Mouse (Mus musculus) adrenal gland (tissue): Measurements from ENCODE around the gene Mbd4.

Experiments used
- intact Hi-C: fragments of 180-260 bp; cut with DNase I; formaldehyde crosslinking; loops from one replicate; pipeline ENCODE4 v1.15.1; 2025

Gene Mbd4

DNA sequence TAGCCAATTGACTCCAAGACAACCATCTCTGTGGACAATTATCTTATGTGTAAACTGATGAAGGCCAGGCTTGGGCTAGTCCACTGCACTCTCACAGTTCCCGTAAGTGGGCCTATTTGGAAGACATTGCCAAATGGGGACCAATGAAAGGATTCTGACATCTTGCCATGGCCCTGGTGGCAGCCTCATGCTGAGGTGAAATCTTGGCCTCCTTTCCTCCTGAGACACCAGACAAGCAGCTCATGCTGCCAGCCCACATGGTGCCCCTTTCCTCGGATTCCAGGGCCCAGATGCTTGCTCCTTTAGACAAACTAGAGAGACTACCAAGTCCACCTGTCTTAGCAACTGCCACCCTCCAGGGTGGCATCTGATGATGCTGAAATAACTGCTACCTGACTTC lies 35.0 kb downstream of the Mbd4 start:
- intact Hi-C loops, result no loop called here

DNA sequence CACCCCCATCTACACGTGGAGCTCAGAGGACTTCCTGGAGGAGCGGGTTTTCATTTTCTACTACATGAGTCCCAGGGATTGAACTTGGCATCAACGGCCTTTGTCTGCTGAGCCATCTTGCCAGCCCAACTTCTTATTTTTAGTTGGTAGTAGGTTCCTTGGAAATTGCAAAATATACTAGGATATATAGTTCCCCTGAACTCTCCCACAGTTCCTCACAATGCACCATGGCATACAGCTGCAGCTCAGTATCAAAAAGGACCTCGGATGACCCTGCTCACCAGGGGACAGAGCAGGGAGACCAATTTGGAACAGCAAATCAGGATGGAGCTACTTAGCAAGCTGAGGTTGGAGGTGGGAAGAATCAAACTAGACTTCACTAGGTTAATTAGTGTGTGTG lies 38.1 kb downstream of the Mbd4 start:
- intact Hi-C loops, result no loop called here

DNA sequence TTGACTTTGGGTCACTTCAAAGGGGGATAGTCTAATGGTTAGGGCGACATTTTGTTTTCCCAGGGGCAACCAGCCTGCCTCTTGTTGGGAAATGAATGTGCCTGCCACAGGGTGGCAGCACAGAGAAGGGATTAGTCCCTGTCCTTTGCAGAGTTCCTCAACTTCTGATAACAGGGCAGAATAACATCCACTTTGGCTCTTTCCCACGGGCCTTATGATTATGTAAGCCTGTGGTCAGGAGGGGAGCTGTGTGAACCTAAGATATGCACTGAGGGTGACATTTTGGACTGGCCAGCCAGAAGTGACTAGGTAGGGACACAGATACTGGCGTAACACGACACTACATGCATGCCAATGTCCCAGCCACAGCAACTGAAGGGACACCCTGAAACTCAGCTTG lies 39.1 kb downstream of the Mbd4 start:
- intact Hi-C loops, result no loop called here

DNA sequence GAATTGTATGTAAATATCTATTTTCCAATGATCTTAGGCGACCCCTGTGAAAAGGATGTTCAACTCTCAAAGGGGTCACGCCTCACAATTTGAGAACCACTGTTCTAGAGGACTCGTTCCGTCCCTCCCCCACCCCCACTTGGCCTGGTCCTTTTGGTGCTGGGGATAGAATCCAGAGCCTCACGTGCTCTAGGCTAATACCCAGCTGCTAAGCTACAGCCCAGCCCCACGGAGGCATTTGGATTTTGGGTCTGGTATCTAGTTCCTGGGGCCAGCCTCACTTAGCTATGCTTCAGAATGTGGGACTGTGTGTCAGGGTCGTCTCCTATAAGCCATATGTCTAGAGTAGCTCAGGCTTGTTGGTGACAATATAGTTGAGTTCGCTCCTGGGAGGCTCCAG lies 41.6 kb downstream of the Mbd4 start:
- intact Hi-C loops, result no loop called here

DNA sequence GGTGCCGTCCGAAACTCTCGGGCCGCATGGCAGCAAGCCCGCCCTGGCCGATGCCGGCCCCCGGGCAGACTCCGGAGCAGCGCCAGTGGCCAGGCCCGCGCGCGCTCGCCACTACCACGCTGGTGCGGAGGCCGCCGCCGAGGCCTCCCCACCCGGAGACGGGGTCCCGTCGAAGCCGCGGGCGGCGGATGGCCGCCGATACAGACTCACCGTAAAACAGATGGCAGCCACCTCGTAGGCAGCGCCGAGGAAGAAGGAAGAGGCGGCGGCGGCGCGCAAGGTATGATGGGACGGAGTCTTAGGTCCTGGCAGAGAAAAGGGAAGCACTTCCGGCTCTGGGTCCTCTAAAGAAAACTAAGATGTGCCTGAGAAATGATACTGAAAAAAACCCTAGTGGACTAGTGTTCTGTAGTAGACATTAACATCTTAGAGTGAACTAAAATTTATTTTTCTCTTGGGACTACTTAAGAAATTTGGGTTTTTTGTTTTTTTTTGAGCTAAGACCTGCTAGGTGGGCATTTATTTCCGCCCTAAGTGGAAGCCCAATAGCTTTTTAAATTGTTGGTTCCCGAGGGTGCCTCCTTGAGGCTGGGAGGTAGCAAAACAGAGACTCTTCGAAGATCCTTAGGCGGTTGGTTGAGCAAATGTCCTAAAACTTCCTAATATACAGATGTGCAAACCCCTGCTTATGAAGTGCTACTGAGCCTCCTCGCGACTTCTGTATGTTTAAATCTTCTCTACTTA lies 44.5 kb downstream of the Mbd4 start, which contains the start of gene Rpl32:
Rpl32 (minus strand) TSS at position 260 of the 744 bp plus-strand sequence.
- intact Hi-C loops, result loop anchor here (10.0 kb wide), 1 partner anchor 204 kb away; the partner anchor contains the start of gene Mkrn2

DNA sequence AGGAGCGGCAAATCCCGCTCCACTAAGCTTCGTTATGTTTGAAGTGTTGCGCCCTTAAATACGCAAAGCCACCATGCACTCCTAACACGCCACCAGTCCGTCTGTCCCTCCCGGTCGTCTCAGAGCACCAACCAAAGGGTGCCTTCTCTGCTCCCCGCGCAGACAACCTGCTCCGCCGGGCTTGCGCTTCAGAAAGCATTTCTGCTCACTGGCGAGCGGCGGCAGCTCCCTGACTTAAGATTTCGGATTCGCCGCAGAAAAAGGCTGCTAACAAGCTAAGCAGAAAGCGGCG lies 45.0 kb downstream of the Mbd4 start:
- intact Hi-C loops, result loop anchor here (10.0 kb wide), 1 partner anchor 203 kb away; the partner anchor contains the start of gene Mkrn2

DNA sequence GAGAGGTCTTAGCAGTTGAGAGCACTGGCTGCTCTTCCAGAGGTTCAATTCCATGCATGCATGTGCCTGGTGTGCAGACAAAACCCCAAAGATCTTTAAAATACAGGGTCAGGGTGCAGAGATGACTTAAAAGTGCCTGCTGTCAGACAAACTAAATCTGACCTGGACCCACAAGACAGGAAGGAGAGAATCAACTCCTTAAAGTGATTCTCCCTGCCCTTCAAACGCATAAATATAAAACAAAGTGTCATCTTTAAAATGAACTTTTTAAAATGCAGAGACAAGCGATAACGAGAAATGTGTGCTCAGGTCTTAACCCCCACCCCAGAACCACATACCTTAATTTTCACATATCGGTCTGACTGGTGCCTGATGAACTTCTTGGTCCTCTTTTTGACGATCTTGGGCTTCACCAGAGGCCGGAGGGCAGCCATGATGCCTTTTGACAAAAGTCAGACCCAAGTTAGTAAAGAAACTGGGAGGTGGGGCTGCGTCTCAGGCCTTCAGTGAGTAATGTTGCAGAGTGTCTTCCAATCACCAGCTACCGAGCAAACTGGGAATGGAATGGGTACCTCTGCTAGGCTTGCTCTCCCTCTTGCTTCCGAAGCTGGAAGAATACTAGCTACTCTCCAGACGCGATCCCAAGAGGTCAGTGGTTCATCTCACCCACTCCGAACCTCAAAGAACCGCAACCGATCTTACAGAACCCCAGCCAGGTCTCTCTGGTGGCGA lies 45.5 kb downstream of the Mbd4 start:
- intact Hi-C loops, result loop anchor here (10.0 kb wide), 1 partner anchor 203 kb away; the partner anchor contains the start of gene Mkrn2

DNA sequence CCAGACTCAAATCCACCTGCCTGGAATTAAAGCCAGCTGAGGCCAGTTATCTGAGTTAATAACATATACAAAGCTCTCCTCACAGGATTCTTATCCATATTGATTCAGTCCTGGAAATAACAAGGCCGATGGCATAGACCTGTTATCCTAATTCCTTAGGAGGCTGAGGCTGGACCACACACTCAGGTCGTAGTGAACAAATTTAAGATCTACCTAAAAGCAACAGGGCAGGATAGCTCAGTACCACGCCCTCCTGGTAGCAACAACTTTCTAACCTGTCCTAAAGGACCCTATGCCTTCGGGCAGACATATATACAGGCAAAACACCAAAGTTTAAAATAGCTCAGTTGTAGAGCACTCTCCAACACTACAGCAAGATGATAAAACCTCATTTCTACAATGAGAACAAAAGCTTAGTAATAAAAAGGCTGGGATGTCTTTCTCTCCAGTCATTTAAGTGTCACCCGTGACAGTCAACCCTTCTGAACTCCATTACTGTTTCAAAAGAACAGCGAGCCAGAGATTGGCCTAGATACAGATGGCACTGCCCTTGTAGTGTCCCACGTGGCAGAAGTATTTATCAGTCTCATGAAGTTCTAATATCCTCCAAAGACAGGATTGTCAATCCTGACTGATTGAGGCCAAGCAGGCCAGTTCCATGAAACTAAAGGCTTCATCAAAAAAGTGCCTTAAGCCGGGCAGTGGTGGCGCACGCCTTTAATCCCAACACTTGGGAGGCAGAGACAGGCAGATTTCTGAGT lies 48.6 kb downstream of the Mbd4 start:
- intact Hi-C loops, result loop anchor here (5.0 to 10.0 kb wide), 2 partner anchors 77 to 200 kb away; partner anchors contain the start of gene Mkrn2

DNA sequence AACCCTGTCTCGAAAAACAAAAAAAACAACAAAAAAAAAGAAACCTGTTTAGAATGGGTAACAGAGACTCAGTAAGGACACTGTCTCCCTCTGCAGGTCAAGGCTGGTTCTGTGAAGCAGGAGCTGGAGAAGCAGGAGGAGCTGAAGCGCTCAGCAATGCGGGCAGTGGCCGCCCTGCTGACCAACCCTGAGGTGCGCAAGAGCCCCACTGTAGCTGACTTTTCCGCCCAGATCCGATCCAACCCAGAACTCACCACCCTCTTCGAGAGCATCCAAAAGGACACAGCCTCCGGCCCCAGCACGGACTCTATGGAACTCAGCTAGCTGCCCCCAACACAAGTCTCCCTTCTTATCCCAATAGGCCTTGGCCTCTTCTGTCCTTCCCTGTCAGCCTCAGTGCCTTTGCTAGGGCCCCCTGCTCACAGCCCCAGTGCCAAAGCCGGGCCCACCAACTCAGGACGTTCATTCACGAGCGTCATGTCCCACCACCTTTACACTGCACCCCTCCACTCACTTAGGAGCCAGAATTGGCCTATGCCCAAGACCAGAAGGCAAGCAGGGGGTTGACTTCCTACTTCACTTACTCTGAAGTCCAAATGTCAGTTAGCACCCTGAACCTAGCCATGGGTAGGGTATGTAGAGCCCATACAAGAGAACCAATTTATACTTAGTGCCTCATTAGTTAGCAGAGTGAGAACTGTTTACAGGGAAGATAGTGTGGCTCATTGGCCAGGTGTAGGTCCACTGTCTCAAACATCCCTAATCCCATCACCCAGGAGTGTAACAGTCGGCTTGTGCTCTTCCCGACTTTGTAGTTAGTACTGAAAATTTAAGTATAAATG lies 49.4 kb downstream of the Mbd4 start:
- intact Hi-C loops, result loop anchor here (5.0 to 10.0 kb wide), 2 partner anchors 76 to 199 kb away; partner anchors contain the start of gene Mkrn2

DNA sequence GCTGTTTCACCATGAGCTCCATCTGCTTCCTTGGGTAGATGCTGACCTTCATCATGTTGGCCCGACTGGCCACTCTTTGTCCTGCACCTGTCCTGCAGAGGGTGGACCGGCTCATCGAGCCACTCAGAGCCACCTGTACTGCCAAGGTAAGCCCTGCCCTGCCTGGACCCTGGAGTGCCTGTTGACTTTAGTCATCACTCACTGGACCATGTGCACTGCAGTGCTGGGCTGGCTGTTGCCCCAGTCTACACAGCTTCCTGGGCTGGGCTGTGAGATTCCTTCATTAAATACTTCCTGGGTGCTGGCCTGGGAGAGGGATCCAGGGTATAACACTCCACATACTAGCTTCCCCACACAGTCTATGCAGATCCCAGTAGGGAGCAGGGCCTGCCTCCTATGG lies 51.4 kb downstream of the Mbd4 start:
- intact Hi-C loops, result loop anchor here (5.0 to 10.0 kb wide), 2 partner anchors 75 to 197 kb away; partner anchors contain the start of gene Mkrn2

DNA sequence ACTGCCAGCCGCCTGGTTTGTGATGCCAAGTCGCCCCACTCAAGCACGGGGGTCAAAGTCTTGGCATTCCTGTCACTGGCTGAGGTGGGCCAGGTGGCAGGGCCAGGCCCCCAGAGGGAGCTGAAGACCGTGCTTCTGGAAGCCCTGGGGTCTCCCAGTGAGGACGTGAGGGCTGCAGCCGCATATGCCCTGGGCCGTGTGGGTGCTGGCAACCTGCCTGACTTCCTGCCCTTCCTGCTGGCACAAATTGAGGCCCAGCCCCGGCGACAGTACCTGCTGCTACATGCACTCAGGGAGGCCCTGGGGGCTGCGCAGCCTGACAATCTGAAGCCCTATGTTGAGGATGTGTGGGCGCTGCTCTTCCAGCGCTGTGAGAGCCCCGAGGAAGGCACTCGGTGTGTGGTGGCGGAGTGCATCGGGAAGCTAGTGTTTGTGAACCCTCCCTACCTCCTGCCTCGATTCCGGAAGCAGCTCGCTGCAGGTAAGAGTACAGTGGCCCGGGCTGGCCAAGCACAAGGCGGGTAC lies 60.4 kb downstream of the Mbd4 start:
- intact Hi-C loops, result no loop called here

DNA sequence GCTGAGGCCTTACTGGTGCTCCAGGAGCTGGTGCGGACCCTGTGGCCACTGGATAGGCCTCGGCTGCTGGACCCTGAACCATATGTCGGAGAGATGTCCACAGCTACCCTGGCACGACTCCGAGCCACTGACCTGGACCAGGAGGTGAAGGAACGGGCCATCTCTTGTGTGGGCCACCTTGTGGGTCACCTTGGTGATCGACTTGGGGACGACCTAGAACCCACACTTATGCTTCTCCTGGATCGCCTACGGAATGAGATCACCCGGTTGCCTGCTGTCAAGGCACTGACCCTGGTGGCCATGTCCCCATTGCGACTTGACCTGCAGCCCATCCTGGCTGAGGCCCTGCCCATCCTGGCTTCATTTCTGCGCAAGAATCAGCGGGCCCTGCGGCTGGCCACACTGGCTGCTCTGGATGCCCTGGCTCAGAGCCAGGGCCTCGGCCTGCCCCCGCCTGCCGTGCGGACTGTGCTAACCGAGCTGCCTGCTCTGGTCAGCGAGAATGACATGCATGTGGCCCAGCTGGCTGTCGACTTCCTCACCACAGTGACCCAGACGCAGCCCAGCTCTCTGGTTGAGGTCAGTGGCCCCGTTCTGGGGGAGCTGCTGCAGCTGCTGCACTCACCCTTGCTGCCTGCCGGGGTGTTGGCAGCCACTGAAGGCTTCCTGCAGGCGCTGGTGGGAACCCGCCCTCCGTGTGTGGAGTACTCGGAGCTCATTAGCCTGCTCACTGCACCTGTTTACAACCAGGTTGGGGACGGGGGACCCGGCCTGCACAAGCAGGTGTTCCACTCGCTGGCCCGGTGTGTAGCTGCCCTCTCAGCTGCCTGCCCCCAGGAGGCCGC lies 61.1 kb downstream of the Mbd4 start:
- intact Hi-C loops, result no loop called here

DNA sequence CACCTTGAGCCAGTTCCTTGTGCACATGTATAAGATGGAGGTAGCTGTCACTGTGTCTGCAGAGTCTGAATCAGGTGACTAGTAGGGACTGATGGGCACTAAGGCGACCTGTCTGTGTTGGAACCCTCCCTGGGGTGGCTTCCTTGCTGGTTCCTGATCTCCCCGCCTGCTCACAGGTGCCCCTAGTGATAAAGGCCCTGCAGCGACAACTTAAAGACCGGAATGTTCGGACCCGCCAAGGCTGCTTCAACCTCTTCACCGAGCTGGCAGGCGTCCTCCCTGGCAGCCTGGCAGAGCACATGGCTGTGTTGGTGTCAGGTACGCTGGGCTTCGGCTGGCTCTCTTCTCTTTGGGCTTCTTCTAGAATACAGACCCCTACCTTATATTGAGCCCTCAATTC lies 62.2 kb downstream of the Mbd4 start:
- intact Hi-C loops, result no loop called here
